Mouse (Mus musculus) natural killer cell, adult 2 months (primary cell): ENCODE results near the gene Nop58.
"Not testable (repeated sequence)": the region's sequence is repeated elsewhere in the genome, so short reads cannot be mapped to it uniquely, and the experiment has no call there.

Experiments used
- DNase-seq, 2 experiments: peaks; one replicate each; pipeline ENCODE4 v3.0.0; 2022; ENCODE audit warnings: low spot score in 2 of 2

The Nop58 gene

DNA sequence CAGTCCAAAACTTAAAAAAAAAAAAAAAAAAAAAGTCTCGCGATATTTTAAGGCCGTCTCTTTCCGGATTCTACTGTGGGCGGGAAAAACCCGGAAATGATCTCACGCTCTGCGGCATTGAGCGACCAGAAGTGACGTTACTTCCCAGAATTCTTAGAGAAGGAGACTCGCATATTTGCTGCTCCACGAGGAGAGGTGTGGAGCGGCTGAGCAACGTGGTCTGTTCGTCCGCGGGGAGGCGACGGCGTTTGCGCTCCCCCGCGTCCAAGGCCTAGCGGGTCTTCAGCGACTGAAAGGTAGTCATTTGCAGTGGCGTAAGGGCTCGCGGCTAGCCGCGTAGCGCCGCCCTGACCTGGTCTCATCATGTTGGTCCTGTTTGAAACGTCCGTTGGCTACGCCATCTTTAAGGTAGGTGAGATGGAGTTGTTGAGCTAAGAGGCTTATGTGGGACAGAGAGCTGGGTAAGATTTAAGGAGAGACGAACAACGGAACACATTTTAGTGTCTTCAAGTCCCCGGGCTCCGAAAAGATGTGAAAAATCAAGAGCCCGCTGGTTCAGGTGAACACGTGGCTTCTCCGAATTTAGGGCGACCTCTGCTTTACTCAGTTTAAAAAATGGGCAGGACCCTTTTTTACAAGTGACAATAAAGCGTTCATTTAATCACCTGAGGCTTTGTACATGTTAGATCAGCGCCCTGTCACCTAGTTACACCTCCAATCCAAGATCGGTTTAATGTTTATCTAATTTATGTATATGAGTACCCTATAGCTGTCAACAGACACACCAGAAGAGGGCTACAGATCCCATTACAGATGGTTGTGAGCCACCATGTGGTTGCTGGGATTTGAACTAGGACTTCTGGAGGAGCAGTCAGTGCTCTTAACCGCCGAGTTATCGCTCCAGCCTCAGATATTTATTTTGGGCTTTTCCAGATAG lies at the start of gene Nop58:
Gene Nop58, plus strand, starts transcription at position 153 of the 937 bp plus-strand sequence.
- peak; percentile 88 to 89 for DNase-seq

DNA sequence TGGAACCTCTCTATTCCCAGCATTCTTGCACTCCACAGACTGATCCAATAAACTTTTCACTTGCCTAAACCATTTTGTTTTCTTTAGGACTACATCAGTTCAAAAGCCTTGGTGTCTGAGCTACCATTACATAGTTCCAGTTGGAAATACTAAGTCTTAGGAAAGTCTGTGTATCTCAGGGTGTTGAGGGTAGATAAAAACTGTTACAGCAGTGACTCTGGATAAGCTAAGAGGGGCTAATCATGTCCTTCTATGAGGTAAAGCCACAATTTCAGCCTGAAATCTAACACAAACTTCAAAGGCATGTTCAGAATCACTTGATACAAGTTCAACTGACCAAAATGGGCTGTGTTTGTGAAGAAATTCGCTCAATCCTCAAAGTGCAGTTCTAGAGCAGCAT lies 48.4 kb upstream of the Nop58 start:
- DNase-seq: no peak

DNA sequence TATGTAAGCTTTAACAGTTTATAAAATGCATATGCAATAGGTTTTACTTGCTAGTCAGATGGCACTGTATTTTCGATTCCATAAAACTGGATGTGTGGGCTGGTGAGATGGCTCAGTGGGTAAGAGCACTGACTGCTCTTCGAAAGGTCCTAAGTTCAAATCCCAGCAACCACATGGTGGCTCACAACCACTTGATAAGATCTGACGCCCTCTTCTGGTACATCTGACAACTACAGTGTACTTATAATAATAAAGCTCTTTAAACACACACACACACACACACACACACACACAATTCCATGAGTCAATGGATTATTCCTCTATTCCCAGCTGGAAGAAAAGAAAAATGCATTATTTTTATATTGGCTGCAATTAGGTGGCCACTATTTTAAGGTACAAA lies 46.4 kb upstream of the Nop58 start:
- DNase-seq: no peak

DNA sequence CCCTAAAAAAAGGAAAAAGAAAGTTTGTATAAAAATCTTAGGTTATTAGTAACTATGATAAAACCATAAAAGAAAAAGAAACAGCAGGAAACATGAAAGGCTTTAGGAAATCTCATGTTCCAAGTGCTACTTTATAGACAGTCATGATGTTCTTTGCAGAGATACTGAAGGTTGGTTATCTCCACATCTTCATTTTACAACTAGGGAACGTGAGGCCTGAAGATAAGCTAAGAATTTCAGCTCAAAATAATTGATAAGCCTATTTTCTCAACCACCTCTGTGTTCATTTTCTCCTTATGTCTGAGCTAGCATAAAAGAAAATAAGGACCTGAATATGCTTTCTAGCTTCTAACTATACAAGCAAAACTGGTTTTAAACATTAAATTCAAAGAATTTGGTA lies 42.3 kb upstream of the Nop58 start:
- no peak for DNase-seq

DNA sequence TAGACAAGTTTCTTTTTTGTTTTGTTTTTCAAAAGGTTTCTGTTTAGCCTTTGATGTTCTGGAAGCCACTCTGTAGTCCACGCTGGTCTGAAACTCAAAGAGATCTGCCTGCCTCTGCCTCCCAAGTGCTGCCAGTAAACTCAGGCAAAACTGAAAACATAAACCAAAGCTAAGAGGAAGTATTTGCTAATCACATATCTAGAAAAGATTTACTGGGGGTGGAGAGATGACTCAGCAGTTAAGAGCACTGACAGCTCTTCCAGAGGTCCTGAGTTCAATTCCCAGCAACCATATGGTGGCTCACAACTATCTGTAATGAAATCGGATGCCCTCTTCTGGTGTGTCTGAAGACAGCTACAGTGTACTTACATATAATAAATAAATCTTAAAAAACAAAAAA lies 38.3 kb upstream of the Nop58 start:
- DNase-seq: not testable (repeated sequence)

DNA sequence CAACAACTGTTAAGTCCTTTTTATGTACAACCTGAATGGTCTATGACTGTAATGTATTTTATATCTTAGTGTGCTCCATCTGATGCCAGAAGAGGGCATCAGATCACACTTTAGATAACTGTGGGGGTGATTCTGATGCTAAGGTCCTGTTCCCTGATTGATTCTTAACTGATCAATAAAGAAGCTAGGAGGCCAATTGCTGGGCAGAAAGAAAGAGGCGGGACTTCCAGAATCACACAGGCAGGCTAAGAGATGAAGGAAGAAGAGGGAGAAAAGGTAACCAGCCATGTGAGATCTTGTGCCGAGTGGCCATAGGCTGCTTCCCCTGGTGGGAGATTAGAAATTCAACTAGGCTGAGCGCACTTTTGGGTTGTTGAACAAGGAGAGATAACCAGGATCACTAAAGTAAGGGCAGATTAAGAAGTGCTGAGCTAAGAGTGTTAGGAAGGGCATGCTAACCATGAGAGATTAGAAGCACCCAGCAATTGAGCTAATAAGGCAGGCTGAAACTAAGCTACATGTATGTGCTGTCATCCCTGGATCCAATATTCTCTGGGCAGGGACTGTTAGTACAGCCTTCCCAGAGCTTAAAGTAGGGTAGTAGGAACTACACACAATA lies 33.5 kb upstream of the Nop58 start:
- DNase-seq: no peak

DNA sequence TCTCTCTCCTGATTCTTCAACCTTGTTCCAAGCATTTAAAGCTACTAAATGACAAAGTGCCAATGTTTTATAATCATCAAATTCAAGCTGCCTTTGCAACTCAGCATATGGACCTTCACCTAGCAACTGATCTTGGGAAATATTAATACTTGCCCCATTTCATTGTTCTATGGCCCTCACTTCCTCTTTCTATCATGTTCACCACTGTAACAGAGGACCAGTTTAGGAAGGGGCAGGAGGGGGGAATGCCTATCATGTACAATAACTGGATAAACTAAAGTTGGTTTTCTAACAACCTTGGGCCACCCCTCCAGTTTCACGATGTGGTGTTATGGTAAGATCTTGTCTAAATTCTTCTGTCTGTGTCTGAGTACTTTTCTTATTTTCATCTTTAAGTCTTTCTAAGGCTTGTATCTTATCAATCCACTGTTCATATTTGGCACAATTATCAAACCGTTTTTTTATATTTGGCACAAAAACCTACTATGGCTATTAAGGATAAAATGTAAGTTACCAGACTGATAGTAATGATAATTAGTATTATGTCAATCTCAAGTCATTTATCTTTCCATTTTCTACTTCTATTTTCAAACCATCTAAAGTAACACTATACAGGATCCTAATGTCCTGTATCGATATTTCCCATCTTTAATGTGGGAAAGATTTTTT lies 31.4 kb upstream of the Nop58 start:
- DNase-seq: no peak

DNA sequence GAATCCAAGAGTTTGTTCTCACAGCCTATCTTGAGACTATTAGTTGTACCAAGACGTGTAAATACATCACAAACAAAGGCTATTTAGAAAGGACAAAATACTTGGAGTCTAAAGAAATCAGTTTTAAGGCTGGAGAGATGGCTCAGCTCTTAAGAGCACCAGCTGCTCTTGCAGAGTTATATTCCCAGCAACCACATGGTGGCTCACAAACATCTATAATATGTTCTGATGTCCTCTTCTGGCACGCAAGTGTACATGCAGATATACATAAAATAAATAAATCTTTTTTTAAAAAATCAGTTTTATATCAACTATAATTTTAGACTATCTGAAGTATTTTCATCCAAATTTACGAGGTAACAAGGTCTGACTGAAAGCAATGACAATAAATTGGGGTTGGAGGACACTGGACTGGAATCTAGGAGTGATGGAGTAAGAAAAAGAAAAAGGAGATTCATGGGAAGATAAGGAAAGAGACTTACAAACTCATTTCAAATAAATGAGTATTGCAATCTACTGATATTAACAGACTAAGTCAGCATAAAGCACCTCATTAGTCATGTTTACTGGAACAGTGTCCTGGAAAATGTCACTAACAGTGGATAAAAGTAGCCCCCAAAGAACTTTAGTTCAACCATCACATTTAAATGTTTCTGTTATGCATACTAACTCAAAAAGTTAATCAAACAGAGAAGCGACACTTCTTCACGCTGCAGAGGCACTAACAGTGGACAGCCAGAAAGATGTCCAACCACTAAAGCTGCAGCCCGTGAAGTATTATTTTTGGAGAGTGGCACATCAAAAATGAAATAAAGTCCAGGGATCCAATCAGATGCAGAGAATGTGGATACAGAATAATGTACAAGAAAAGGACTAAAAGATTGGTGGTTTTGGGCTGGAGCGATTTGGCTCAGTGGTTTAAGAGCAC lies 28.3 kb upstream of the Nop58 start:
- no peak for DNase-seq

DNA sequence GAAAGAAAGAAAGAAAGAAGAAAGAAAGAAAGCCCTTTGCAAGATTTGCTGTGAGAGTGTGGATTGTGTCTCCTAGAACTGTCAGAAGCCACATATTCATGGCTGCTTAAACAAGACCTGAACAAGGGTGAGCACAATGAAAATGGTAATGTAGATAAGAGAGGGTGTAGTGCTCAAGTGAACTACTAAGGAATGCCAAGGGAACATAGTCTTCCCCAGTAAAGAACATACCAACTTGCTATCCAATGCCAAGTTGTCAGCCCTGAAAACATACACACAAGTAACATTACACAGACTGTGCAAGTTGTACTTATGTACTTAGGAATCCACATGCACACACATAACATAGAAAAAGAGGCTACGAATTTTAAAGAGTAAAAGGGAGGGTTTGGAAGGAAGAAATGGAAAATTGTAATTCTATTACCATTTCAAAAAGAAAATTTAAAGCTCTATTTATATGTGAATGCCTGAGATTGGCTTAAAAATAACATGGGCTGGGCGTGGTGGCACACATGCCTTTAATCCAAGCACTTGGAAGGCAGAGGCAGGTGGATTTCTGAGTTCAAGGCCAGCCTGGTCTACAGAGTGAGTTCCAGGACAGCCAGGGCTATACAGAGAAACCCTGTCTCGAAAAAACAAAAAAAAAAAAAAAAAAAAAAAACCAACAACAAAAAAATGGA lies 21.2 kb upstream of the Nop58 start:
- no peak for DNase-seq

DNA sequence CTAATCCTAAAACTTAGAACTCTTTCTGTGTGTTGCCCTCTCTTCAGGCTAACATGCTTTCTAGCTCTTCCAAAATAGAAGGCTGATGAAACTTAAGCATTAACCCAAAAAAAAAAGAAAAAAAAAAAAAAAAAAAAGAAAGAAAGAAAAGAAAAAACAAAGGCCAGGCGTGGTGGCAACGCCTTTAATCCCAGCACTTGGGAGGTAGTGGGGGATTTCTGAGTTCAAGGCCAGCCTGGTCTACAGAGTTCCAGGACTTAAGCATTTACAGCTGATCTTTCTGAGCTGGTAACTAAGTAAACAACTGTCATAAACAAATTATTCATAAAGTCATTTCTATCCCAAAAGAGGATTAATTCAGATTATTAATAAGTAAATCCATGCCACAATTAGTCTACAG lies 15.9 kb upstream of the Nop58 start:
- DNase-seq: no peak

DNA sequence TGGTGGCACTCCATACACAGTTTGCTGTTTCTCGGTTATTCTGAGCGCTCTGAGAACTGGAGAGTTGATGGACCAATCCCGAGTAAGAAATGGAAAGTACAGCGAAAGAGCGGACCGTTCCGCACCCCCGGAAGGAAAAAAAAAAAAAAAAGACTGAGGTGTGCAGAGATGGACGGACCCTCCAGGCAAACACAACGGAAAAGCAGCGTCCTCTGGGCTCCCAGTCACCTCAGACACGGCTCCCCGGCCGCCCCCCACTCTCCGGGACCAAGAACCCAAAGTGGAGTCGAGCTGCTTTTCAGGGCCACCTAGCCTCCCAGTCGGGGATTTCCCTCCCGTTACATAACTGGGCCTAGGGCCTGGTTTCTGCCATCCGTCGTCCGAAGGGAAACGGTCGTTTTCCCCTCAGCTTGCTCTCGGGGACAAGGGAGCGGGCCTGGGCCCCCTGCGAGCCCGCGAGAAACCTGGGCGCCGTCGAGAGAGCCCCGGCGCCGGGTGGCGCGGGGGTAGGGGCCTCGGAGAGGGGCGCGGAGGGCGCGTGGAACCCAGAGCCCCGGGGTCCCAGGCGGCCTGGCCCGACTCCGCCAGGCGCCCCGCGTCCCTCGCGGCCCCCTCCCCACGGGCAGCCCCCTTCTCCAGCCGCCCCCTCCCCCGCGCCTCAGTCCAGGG lies 14.7 kb upstream of the Nop58 start:
- DNase-seq: peak; percentile 42 to 51

DNA sequence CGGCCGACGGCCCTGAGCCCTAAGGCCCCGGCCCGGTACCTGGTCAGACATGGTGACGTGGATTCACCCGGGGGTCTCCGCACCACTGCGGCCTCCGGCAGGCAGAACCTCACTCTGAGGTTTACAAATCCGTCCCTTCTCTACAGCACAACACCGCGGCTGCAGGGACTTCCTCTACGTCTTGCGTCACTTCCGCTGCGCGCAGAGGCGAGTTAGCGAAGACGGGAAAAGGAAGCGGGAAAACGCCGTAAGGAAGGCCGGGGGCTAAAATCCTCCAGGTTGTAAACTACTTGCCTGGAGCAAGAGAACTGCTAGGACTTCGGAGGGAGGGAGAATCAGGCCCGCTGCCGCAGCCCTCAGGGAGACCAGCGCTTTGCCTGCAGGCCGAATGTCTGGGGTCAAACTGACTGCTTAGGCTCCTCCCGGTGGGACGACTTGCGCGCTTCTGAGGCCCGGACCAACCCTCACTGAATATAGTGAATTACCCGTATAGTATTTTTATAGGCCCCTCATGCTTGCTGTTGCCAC lies 14.1 kb upstream of the Nop58 start, which contains the start of gene Sumo1:
Gene Sumo1, minus strand, starts transcription at position 194 of the 528 bp plus-strand sequence.
- peak; percentile 78 to 81 for DNase-seq

DNA sequence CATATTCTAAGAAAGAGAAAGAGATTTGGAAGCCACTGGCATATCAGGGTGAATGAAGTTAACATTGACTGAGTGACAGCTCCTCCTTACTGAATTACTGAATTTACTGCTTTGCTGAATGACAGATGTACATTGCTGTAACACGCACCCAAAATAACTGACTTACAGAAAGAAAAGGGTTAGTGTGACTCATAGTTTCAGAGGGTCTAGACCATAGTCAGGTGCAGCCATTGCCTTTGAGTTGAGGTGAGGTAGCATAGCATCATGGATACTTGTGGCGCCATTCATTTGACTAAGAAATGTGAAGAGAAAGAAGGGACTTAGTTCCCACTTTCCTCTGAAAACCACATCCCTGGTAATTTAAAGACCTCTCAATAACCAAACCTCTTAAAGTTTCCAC lies 11.1 kb upstream of the Nop58 start:
- no peak for DNase-seq

DNA sequence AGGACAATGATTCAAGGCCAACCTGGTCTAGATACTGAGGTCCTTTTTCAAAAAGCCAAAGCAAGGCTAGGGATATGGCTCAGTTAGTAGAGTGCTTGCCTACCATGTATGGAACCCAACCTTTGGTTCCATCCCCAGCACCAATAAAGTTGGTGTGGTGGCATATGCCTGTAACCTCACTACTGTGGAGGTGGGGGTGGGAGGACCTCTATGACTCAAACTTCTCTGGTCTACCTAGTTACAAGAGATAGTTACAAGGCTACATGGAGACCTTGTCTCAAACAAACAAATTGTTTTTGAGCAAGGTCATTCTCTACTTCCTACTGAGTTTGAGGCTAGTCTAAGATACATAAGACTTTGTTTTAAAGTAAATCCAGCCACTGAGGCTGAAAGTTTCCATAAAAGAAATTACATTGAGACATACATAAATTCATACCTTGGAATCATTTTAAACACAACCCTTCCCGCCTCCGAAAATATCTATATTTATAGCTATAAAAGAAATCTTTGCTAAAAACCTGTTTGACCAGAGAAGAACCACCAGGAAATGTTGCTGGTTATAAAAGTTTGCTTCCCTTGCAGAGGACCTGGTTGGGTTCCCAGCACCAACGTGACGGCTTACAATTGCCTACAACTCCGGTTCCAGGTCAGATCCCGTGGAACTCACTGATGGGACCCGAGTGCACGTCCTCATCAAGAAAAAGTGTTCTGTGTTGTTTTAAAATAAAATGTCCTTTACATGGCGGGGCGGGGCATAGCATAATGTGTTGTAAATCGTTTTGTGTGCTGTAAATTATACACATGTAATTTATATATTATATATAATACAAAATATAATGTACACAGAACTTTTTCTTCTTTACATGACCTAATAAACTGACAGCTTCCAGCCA lies 599 bp upstream of the Nop58 start:
- DNase-seq: peak in 1 of 2 experiments; percentile 39

DNA sequence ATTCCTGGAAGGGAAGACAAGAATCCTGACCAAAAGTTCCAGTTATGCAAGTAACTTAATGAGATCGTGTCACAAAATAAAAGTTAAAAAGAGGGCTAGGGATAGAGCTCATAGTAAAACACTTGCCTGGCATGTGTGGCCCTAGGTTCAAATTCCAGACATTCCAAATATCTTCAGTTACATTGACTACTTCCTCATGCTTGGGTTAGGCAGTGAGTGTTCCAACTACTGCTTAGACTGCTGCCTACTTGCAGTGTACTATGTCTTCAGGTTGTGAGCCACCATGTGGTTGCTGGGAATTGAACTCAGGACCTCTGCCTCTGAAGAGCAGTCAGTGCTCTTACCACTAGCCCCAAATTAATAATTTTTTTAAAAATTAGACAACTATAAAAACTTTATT lies 2.7 kb downstream of the Nop58 start:
- DNase-seq: no peak

DNA sequence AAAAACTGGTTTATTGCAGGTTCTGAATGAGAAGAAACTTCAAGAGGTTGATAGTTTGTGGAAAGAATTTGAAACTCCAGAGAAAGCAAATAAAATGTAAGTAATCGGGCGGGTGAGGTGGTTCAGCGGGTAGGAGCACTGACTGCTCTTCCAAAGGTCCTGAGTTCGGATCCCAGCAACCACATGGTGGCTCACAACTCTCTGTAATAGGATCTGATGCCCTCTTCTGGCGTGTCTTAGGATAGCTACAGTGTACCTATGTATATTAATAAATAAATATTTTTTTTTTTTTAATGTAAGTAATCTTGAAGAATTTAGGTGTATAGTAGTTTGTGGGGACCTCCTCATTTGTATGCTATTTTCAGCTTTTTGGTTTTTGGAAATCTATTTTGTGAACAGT lies 5.7 kb downstream of the Nop58 start:
- DNase-seq: no peak

DNA sequence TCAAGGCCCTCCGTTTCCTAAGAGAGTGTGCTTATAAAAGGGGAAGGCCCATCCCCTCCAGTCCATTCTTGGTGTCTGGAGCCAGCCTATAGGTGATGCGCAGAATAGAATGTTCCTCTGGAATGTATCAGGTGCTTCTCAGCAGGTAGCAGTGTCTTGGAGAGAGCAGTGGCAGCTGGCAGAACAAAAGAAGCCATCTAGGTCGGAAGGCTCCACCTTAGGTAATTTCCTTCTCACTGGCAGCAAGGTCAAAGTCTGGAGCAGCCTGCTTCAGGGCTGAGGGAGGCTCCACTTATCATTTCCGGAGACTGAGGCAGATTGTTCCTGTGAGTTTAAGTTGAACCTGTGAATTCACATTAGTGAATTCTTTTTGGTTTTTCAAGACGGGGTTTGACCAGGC lies 13.0 kb downstream of the Nop58 start:
- no peak for DNase-seq

DNA sequence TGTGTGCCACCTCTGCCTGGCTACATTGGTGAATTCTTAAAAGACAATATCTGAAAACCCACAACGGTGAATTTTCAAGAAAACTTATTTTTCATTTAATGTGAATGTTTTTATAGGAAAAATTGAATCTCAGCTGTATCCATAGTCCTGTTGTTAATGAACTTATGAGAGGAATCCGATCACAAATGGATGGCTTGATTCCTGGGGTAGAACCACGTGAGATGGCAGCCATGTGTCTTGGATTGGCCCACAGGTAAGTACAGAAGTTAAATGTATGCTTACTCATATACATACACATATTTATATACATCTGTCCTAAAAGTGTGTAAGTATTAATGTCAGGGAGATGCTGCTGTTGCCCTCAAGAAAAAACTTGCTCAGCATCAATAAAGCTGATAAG lies 13.4 kb downstream of the Nop58 start:
- no peak for DNase-seq

DNA sequence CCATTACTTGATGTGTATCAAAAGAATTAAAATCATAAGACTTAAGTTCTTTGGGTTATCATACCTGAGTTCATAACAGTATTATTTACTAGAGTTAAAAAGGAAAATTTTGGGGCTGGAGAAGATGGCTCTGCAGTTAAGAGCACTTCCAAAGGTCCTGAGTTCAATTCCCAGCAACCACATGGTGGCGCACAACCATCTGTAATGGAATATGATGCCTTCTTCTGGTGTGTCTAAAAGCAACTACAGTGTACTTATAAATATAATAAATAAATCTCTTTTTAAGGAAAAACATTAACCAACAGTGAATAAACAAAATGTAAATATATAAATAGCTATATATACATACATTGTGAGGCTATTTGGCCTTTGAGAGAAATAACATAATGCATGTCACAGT lies 17.0 kb downstream of the Nop58 start:
- DNase-seq: no peak
